Mouse (Mus musculus): ENCODE data around the gene Hivep3. TPM values are rescaled to one million over a fixed set of nuclear protein-coding genes. Genes with fewer than 3 reads are reported as not detected.

Hivep3 gene
- total RNA-seq, 2 experiments from 2014 or later, result 0.15 to 2.1 TPM

- no peak for ATAC-seq (replicated peaks; ENCODE audit: low FRiP score, poor library complexity, severe bottlenecking)
These were observed 391.1 kb downstream of the Hivep3 start for GRCm38 (mm10) chr4:120124656-120125055.

GRCm38 (mm10) chr4:120126047-120126446 lies 392.5 kb downstream of the Hivep3 start:
- no peak for ATAC-seq (replicated peaks; ENCODE audit: low FRiP score, poor library complexity, severe bottlenecking)

- no peak for ATAC-seq (replicated peaks; ENCODE audit: low FRiP score, poor library complexity, severe bottlenecking)
These were observed 393.7 kb downstream of the Hivep3 start for GRCm38 (mm10) chr4:120127333-120127732.

DNA sequence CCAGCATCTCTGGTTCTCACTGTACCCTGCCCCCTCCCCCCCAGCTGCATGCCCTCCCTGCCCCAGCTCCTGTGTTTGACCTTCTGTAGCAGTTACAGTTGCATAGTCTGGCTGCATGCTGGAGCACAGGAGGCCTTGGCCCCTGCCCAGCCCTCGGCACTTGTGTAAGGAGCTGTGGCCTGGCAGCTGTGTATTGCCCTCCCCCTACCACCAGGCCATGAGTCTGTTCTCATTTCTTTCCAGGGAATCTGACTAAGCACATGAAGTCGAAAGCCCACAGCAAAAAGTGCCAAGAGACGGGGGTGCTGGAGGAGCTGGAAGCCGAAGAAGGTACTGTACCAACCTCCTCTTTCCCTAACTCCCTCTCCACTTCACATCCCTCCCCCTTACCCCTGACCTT lies 394.4 kb downstream of the Hivep3 start:
- no peak for ATAC-seq (replicated peaks; ENCODE audit: low FRiP score, poor library complexity, severe bottlenecking)

- ATAC-seq (replicated peaks; ENCODE audit: low FRiP score, poor library complexity, severe bottlenecking), result no peak
These were observed 395.8 kb downstream of the Hivep3 start for GRCm38 (mm10) chr4:120129233-120129885.

GRCm38 (mm10) chr4:120130926-120131325 lies 397.3 kb downstream of the Hivep3 start:
- ATAC-seq (replicated peaks; ENCODE audit: low FRiP score, poor library complexity, severe bottlenecking), result no peak

GRCm38 (mm10) chr4:120131441-120132220 lies 398.0 kb downstream of the Hivep3 start:
- no peak for ATAC-seq (replicated peaks; ENCODE audit: low FRiP score, poor library complexity, severe bottlenecking)

GRCm38 (mm10) chr4:120134223-120134622 lies 400.6 kb downstream of the Hivep3 start:
- no peak for ATAC-seq (replicated peaks; ENCODE audit: low FRiP score, poor library complexity, severe bottlenecking)

DNA sequence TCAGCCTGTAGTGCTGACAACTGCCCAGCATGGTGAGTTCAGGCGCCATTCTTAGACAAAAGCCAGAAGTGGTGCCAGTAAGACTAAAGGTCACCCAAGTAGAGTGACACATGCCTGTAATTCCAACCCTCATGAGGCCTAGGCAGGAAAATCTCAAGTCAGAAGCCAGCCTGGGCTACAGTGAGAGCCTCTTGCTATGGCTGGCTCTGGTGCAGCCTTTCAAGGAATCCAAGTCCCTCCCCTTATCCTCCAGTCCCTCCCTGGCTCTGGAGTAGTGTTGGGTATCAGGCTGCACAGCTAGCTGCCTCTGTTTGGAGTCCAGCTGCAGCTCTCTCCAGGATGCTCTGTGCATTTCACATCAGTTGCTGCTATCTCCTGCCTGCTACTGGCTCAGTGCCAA lies 408.2 kb downstream of the Hivep3 start:
- no peak for ATAC-seq (replicated peaks; ENCODE audit: low FRiP score, poor library complexity, severe bottlenecking)

DNA sequence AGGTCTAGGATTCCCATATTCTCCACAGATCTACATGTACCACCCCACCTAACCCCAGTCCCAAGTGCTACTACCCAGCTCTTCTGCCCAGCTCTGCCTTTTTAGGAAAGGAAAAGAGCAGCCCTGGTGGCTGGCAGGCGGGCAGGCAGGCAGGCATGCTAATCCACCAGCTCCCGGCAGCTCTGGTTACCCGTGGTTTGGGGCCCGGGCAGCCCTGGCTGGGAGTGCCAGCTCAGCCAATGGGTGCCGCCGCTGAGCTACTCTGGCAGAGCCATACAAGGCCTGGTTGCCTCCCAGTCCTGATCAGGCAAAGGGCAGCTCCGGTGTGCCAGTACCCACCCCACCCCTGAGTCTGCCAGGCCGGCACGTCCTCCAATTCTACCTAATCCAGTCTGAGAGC lies 409.3 kb downstream of the Hivep3 start:
- no peak for ATAC-seq (replicated peaks; ENCODE audit: low FRiP score, poor library complexity, severe bottlenecking)

GRCm38 (mm10) chr4:120144343-120144742 lies 410.8 kb downstream of the Hivep3 start:
- no peak for ATAC-seq (replicated peaks; ENCODE audit: low FRiP score, poor library complexity, severe bottlenecking)

DNA sequence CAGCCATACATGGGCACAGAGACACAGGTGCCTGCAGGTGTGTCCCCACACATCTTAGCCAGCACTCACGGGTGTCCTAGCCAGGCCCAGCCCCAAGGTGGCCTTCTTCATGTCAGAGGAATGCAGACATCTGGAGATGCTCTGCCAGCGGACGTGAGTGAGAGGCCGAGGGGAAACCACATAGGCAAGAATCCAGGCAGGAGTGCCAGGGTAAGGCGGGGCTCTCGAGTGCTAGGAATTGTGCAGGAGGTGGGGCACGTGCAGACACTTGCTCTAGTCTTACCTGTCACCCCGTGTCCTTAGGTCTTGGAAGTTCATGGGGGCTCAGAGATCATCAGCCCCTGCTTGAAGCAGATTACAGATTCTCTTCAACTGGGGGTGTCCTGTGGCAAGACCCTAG lies 412.3 kb downstream of the Hivep3 start:
- ATAC-seq (replicated peaks; ENCODE audit: low FRiP score, poor library complexity, severe bottlenecking), result no peak

GRCm38 (mm10) chr4:120148291-120149141 lies 414.9 kb downstream of the Hivep3 start:
- no peak for ATAC-seq (replicated peaks; ENCODE audit: low FRiP score, poor library complexity, severe bottlenecking)

DNA sequence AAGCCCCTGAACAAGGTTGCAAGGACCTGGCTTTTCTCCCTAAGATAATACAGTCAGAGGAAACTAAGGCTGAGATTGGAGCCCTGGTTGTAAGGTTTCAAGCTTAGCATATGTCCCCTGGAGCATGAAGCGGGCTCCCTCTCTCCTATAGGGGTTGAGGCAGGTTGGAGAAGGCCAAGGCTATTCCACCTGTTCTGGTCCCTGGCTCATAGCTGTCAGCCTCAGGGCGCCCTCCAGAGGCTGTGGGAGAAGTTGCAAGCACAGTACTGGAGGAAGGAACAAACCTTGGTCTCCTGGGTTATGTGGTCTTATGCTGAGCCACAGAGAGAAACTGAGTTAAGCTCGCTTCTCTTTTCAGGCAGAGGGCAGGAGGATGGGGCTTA lies 415.5 kb downstream of the Hivep3 start:
- no peak for ATAC-seq (replicated peaks; ENCODE audit: low FRiP score, poor library complexity, severe bottlenecking)

DNA sequence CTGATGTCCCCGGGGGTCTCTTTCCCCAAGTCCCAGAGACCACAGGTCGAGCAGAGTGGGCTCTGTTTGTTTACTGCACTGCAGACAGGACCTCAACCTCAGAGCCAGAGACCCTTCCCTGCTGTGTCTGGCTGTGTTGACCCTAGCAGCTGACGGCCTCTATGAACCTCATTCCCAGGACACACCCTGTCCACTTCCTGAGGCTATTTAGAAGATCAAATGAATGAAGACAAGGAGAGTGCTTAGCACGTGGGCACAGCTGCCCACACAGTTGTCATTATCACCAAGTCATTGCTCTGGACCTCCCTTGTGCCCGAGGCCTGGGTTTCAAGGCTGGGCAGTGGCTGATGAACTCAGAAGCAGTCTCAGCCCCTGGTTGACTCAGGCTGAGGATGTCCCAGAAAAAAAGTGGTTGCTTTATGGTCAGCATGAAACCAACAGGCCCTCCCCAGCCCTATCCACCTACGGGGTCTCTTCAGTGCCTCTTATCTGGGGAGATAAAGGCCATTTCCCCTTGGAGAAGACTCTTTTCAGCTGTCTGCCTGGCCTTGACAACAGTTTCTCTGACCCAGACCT lies 416.8 kb downstream of the Hivep3 start:
- ATAC-seq (replicated peaks; ENCODE audit: low FRiP score, poor library complexity, severe bottlenecking), result no peak

DNA sequence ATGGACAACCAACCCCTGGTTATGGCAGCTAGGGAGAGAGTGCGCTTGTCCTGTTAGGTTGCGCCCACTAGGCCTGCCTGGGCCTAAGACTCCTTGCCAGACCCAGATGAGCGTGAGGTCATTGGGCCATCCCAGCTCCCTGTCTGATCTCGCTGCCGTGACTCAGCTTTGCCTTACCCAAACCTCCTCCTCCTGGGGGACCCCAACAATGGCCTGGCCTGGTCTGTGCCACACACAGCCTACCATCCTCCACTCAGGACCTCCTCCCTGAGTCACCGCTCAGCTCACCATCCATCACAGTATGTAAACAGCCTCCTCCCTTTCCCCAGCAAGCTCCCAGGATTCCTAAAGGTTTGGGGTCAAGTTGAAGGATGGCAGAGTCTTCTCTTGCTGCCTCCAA lies 418.3 kb downstream of the Hivep3 start:
- ATAC-seq (replicated peaks; ENCODE audit: low FRiP score, poor library complexity, severe bottlenecking), result no peak

DNA sequence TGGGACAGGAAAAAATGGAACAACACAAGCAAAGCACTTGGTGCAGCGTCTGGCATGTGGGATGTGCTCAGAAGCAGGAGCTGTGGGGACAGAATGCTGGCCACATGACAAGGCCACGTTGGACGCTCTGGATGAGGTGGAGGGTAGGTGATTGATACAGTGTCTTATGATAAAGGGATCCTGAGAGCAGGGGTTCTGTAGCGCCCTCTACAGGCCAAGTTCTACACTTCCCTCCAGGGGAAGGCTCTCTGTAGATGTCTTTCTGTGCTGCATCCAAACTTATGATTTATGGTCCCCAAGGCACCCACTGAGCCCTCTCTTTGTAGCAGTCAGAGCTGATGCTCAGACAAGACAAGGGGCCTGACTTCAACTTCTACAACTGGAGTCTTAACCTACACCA lies 419.1 kb downstream of the Hivep3 start:
- no peak for ATAC-seq (replicated peaks; ENCODE audit: low FRiP score, poor library complexity, severe bottlenecking)

DNA sequence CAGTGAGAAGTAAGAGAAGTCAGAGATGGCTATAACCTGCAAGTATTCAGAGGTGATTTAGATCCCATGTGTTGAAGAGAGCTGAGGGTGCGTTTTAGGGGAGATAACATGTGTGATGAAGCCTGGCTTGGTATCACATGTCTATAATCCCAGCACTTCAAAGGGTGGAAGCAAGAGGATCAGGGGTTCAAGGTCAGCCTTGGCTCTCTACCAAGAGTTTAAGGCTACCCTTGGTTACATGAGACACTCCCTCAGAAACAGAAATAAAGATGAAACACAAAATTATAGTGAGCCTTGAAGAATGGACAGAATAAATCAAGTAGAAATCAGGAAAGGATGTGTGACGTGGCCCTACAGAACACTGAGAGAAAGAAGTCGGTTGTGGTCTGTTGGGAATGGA lies 420.2 kb downstream of the Hivep3 start:
- ATAC-seq (replicated peaks; ENCODE audit: low FRiP score, poor library complexity, severe bottlenecking), result no peak

GRCm38 (mm10) chr4:120158714-120159310 lies 425.2 kb downstream of the Hivep3 start:
- no peak for ATAC-seq (replicated peaks; ENCODE audit: low FRiP score, poor library complexity, severe bottlenecking)

Data from erythroid progenitor cell, adult 5-6 weeks (primary cell).